Mouse (Mus musculus): ENCODE data around the gene Adam26a. TPM values are rescaled to one million over a fixed set of nuclear protein-coding genes. Genes with fewer than 3 reads are reported as not detected.
"Not testable (repeated sequence)": the region's sequence is repeated elsewhere in the genome, so short reads cannot be mapped to it uniquely, and the experiment has no call there.

Adam26a gene
- polyA plus RNA-seq (2014; fragmentation: Nextera tagmentation; extraction: Ambion mirVana) = not detected in 2 replicates

GRCm38 (mm10) chr8:43576607-43577006, at the start of gene Adam26a:
TSS of gene Adam26a (minus strand) at chr8:43576707.
- ATAC-seq (ENCODE audit: insufficient number of reproducible peaks, insufficient read depth, low FRiP score, low read depth); H3K9me3 ChIP-seq (ENCODE audit: control insufficient read depth, low read depth, low read length); H3K27ac ChIP-seq (ENCODE audit: low read length); H3K36me3 ChIP-seq (ENCODE audit: control insufficient read depth, insufficient read depth, low read length); H3K4me1 ChIP-seq (ENCODE audit: control insufficient read depth, insufficient read depth, low read length); H3K9ac ChIP-seq (replicated peaks; ENCODE audit: low read depth, low read length); H3K4me2 ChIP-seq (replicated peaks; ENCODE audit: low read depth, low read length); H3K4me3 ChIP-seq (ENCODE audit: low read depth, low read length); H3K27me3 ChIP-seq (ENCODE audit: control insufficient read depth, insufficient read depth, low read length): not testable (repeated sequence)
- 85% methylated on average over 2 of the region's 2 CpGs for WGBS

GRCm38 (mm10) chr8:43616046-43616445, 39.5 kb upstream of the Adam26a start:
- H3K4me2 ChIP-seq (replicated peaks; ENCODE audit: low read depth, low read length) = no peak overlapping the region
- no peak overlapping the region for H3K27ac ChIP-seq (ENCODE audit: low read length)
- no peak overlapping the region for H3K9ac ChIP-seq (replicated peaks; ENCODE audit: low read depth, low read length)
- 88% methylated on average over 1 of the region's 1 CpGs for WGBS
- no peaks in the 10 kb centered on the region for H3K4me1 ChIP-seq (ENCODE audit: control insufficient read depth, insufficient read depth, low read length)
- no peak overlapping the region for H3K4me3 ChIP-seq (ENCODE audit: low read depth, low read length)
- no peaks in the 10 kb centered on the region for H3K36me3 ChIP-seq (ENCODE audit: control insufficient read depth, insufficient read depth, low read length)
- ATAC-seq (ENCODE audit: insufficient number of reproducible peaks, insufficient read depth, low FRiP score, low read depth) = no peak
- no peaks in the 10 kb centered on the region for H3K9me3 ChIP-seq (ENCODE audit: control insufficient read depth, low read depth, low read length)
- H3K27me3 ChIP-seq (ENCODE audit: control insufficient read depth, insufficient read depth, low read length) = no peaks in the 10 kb centered on the region

GRCm38 (mm10) chr8:43603657-43604056, 27.1 kb upstream of the Adam26a start:
- H3K4me2 ChIP-seq (replicated peaks; ENCODE audit: low read depth, low read length); H3K9me3 ChIP-seq (ENCODE audit: control insufficient read depth, low read depth, low read length); ATAC-seq (ENCODE audit: insufficient number of reproducible peaks, insufficient read depth, low FRiP score, low read depth); H3K27me3 ChIP-seq (ENCODE audit: control insufficient read depth, insufficient read depth, low read length); H3K36me3 ChIP-seq (ENCODE audit: control insufficient read depth, insufficient read depth, low read length); H3K4me3 ChIP-seq (ENCODE audit: low read depth, low read length); H3K27ac ChIP-seq (ENCODE audit: low read length); H3K9ac ChIP-seq (replicated peaks; ENCODE audit: low read depth, low read length); H3K4me1 ChIP-seq (ENCODE audit: control insufficient read depth, insufficient read depth, low read length): not testable (repeated sequence)
- WGBS = 83% methylated on average over 13 of the region's 13 CpGs

GRCm38 (mm10) chr8:43603166-43603565, 26.7 kb upstream of the Adam26a start:
- not testable (repeated sequence) for ATAC-seq (ENCODE audit: insufficient number of reproducible peaks, insufficient read depth, low FRiP score, low read depth); H3K36me3 ChIP-seq (ENCODE audit: control insufficient read depth, insufficient read depth, low read length); H3K4me1 ChIP-seq (ENCODE audit: control insufficient read depth, insufficient read depth, low read length); H3K27ac ChIP-seq (ENCODE audit: low read length); H3K4me3 ChIP-seq (ENCODE audit: low read depth, low read length); H3K27me3 ChIP-seq (ENCODE audit: control insufficient read depth, insufficient read depth, low read length); H3K9me3 ChIP-seq (ENCODE audit: control insufficient read depth, low read depth, low read length); H3K9ac ChIP-seq (replicated peaks; ENCODE audit: low read depth, low read length); H3K4me2 ChIP-seq (replicated peaks; ENCODE audit: low read depth, low read length)
- WGBS = 94% methylated on average over 15 of the region's 15 CpGs

GRCm38 (mm10) chr8:43528006-43528405, 48.5 kb downstream of the Adam26a start, which contains the start of gene Adam26b:
TSS of gene Adam26b (minus strand) at chr8:43528106.
- H3K27me3 ChIP-seq (ENCODE audit: control insufficient read depth, insufficient read depth, low read length); ATAC-seq (ENCODE audit: insufficient number of reproducible peaks, insufficient read depth, low FRiP score, low read depth); H3K9ac ChIP-seq (replicated peaks; ENCODE audit: low read depth, low read length); H3K27ac ChIP-seq (ENCODE audit: low read length); H3K4me2 ChIP-seq (replicated peaks; ENCODE audit: low read depth, low read length); H3K4me1 ChIP-seq (ENCODE audit: control insufficient read depth, insufficient read depth, low read length); H3K4me3 ChIP-seq (ENCODE audit: low read depth, low read length); H3K9me3 ChIP-seq (ENCODE audit: control insufficient read depth, low read depth, low read length); H3K36me3 ChIP-seq (ENCODE audit: control insufficient read depth, insufficient read depth, low read length): not testable (repeated sequence)

Other genes with a start within 250 kb of the Adam26a start
- not detected in 2 replicates for gene Adam26b, start 48.6 kb downstream of the Adam26a start, polyA plus RNA-seq (2014; fragmentation: Nextera tagmentation; extraction: Ambion mirVana)
- gene Gm5346, start 50.6 kb upstream of the Adam26a start, polyA plus RNA-seq (2014; fragmentation: Nextera tagmentation; extraction: Ambion mirVana) = not detected in 2 replicates
- gene Adam34, start 133.3 kb upstream of the Adam26a start, polyA plus RNA-seq (2014; fragmentation: Nextera tagmentation; extraction: Ambion mirVana) = not detected in 2 replicates